Comparison of ENCODE assay signal across 16 mouse cellular contexts in genomic region chr1:40873760-40874455, GRCm38 (mm10).
DNase-seq lines count a peak whose midpoint lies in the region; ATAC-seq lines count a peak whose summit lies in the region.
"Had no signal": no experiment of that assay in that cellular context is flagged by ENCODE, and none has a peak within 500 bp of the region (broad histone marks: within the 10 kb centered on the region; RNA-seq: fewer than 3 reads in every experiment).

No protein-coding gene starts in this region.

- peak; percentile 14 for DNase-seq in embryo, embryonic 10.5 days (ENCODE audit: low spot score)
- DNase-seq in embryo, embryonic 11 days: no peak
- DNase-seq in heart, postnatal 14 days: no peak
- DNase-seq in midbrain, embryonic 11.5 days (ENCODE audit: low spot score, missing footprints): no peak
- DNase-seq in adrenal gland, adult (ENCODE audit: inconsistent age in 2 of 2, low spot score in 1 of 2): no peak
- no peak for DNase-seq in frontal cortex, postnatal 36 days (ENCODE audit: low spot score in 2 of 2)
- DNase-seq: adrenal gland, postnatal 36 days; cerebellum, adult 11 months; kidney, postnatal 4 days; retina, postnatal 1 day; spleen, adult 18-20 months; thymus, adult 18-20 months had no signal

- H3K4me2 ChIP-seq in heart, embryonic 13.5 days: peak overlapping the region; percentile 66
- H3K4me2 ChIP-seq in midbrain, embryonic 15.5 days: peak overlapping the region; percentile 16; the same call in 1 of the 2 replicates
- H3K4me2 ChIP-seq in midbrain, embryonic 11.5 days: no peak overlapping the region
- H3K4me2 ChIP-seq: liver, embryonic 12.5 days; neural tube, embryonic 12.5 days had no signal

- H3K36me3 ChIP-seq in heart, embryonic 13.5 days: no peaks in the 10 kb centered on the region
- no peaks in the 10 kb centered on the region for H3K36me3 ChIP-seq in midbrain, embryonic 15.5 days (replicated peaks)
- no peaks in the 10 kb centered on the region for H3K36me3 ChIP-seq in midbrain, embryonic 11.5 days (ENCODE audit: control insufficient read depth, insufficient read depth, low read length)
- H3K36me3 ChIP-seq: liver, embryonic 12.5 days; neural tube, embryonic 12.5 days had no signal

- peak overlapping the region; percentile 38 for H3K4me3 ChIP-seq in heart, embryonic 13.5 days
- no peak overlapping the region for H3K4me3 ChIP-seq in midbrain, embryonic 15.5 days
- H3K4me3 ChIP-seq in midbrain, embryonic 11.5 days (ENCODE audit: low read depth, low read length): no peak overlapping the region
- H3K4me3 ChIP-seq: liver, embryonic 12.5 days; neural tube, embryonic 12.5 days had no signal

- peak overlapping the region; percentile 67 for H3K9ac ChIP-seq in heart, embryonic 13.5 days
- H3K9ac ChIP-seq in midbrain, embryonic 15.5 days: no peak overlapping the region
- H3K9ac ChIP-seq in midbrain, embryonic 11.5 days (ENCODE audit: low read length): no peak overlapping the region
- H3K9ac ChIP-seq: liver, embryonic 12.5 days; neural tube, embryonic 12.5 days had no signal

- 51% methylated on average over 10 of the region's 10 CpGs for WGBS in heart, embryonic 13.5 days
- 49% methylated on average over 10 of the region's 10 CpGs for WGBS in midbrain, embryonic 15.5 days
- 74% methylated on average over 10 of the region's 10 CpGs for WGBS in midbrain, embryonic 11.5 days

- H3K9me3 ChIP-seq in heart, embryonic 13.5 days: no peaks in the 10 kb centered on the region
- H3K9me3 ChIP-seq in midbrain, embryonic 15.5 days: no peaks in the 10 kb centered on the region
- H3K9me3 ChIP-seq in midbrain, embryonic 11.5 days (ENCODE audit: control insufficient read depth, low read length): no peaks in the 10 kb centered on the region
- H3K9me3 ChIP-seq: liver, embryonic 12.5 days; neural tube, embryonic 12.5 days had no signal

- H3K27ac ChIP-seq in heart, embryonic 13.5 days (replicated peaks): 0 out of 2 replicates have a peak overlapping the region, but pooled peaks have one; percentile 20
- H3K27ac ChIP-seq in midbrain, embryonic 15.5 days: no peak overlapping the region
- no peak overlapping the region for H3K27ac ChIP-seq in midbrain, embryonic 11.5 days (ENCODE audit: low read depth, low read length)
- H3K27ac ChIP-seq: liver, embryonic 12.5 days; neural tube, embryonic 12.5 days had no signal

- peaks cover 18% of the 10 kb centered on the region for H3K4me1 ChIP-seq in heart, embryonic 13.5 days
- no peaks in the 10 kb centered on the region for H3K4me1 ChIP-seq in midbrain, embryonic 15.5 days
- H3K4me1 ChIP-seq in midbrain, embryonic 11.5 days (ENCODE audit: control insufficient read depth, insufficient read depth, low read length): no peaks in the 10 kb centered on the region
- H3K4me1 ChIP-seq: liver, embryonic 12.5 days; neural tube, embryonic 12.5 days had no signal

- intact Hi-C loops in heart, postnatal 14 days (cut with DNase I): no loop called here

- ATAC-seq in heart, embryonic 13.5 days (ENCODE audit: extremely low read depth, insufficient number of reproducible peaks, low FRiP score, low TSS enrichment): no peak
- no peak for ATAC-seq in midbrain, embryonic 15.5 days (replicated peaks)
- ATAC-seq in midbrain, embryonic 11.5 days (ENCODE audit: low FRiP score): no peak
- ATAC-seq: liver, embryonic 12.5 days had no signal

- no peaks in the 10 kb centered on the region for H3K27me3 ChIP-seq in heart, embryonic 13.5 days (replicated peaks)
- no peaks in the 10 kb centered on the region for H3K27me3 ChIP-seq in midbrain, embryonic 15.5 days (replicated peaks)
- no peaks in the 10 kb centered on the region for H3K27me3 ChIP-seq in midbrain, embryonic 11.5 days (ENCODE audit: control insufficient read depth, insufficient read depth, low read length)
- H3K27me3 ChIP-seq: liver, embryonic 12.5 days; neural tube, embryonic 12.5 days had no signal
